Mouse (Mus musculus): ENCODE measurements around the gene Apoc2. TPM values are rescaled to one million over a fixed set of nuclear protein-coding genes. Genes with fewer than 3 reads are reported as not detected.

Gene Apoc2
- polyA plus RNA-seq, 1 experiment: not detected

GRCm38 (mm10) chr7:19629361-19629734, 48.4 kb downstream of the Apoc2 start, which contains the start of gene Relb:
Gene Relb, minus strand, starts transcription at chr7:19629438.
- H3K4me3 ChIP-seq (ENCODE audit: low read depth, low read length): peak within 1 kb of the TSS; percentile 95
- H3K27ac ChIP-seq (ENCODE audit: insufficient read depth, low read length): 0 out of 2 replicates have a peak within 1 kb of the TSS, but pooled peaks have one; percentile 17
- peak within 1 kb of the TSS; percentile 72 for H3K9ac ChIP-seq (ENCODE audit: low read depth, poor library complexity, severe bottlenecking)
- H3K36me3 ChIP-seq (ENCODE audit: control insufficient read depth, insufficient read depth, low read length, poor library complexity, severe bottlenecking): no peaks in the 10 kb centered on the region; the same call in none of the 2 replicates
- no peaks in the 10 kb centered on the region for H3K27me3 ChIP-seq (ENCODE audit: control insufficient read depth, insufficient read depth, low read length, poor library complexity, severe bottlenecking)
- peak; percentile 16 for TF ChIP-seq POLR2A (IDR thresholded peaks at IDR 0.05; ENCODE audit: insufficient read depth, low read length)
- TF ChIP-seq CTCF (IDR thresholded peaks at IDR 0.05; ENCODE audit: low read depth, low read length): no peak
- TF ChIP-seq EP300 (IDR thresholded peaks at IDR 0.05; ENCODE audit: insufficient read depth, low read depth, low read length): 0 out of 2 replicates have a peak, but pooled peaks have one; percentile 16
- H3K4me1 ChIP-seq (ENCODE audit: control insufficient read depth, insufficient read depth, low read length): no peaks in the 10 kb centered on the region
- no peaks in the 10 kb centered on the region for H3K9me3 ChIP-seq (replicated peaks; ENCODE audit: control insufficient read depth, insufficient read depth, low read length, poor library complexity, severe bottlenecking)

DNA sequence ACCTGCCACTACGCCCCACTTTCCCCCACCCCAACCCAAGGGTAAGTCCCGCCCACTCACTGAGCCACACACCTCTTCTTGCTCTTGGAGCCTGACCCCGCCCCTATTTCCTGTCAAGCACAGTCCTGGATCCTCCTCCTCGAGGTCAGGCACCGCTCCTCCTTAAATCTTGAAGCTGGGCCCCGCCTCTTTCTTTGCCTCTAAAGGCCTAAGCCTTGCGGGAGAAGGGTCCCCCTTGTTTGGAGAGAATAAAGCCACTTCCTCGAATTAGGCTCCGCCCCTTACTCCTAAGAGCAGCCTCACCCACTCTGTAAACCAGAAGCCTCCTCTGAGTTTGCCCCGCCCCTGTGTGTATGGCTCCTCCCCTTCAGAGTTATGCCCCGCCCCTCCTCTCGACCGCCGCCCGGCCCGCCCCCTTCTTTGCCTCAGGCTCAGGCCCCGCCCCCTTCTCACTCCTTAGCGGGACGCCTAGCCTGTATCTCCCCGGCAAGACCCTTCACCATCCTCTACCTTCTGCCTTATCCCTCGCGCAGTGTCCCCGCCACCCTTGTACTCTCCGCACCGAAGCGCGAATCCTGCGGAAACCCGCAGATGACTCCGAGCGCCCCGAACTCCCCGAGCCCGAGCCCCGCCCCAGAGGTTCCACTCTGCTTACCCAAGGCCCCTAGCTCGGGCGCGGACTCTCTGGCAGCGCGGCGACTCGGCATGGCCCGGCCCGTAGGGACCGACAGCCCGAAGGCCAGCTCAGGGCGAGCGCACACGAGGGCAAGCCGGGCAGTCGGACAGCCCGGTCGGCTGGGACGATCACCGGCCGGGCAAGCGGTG, 49.0 kb downstream of the Apoc2 start:
- H3K27ac ChIP-seq (ENCODE audit: insufficient read depth, low read length): 0 out of 2 replicates have a peak overlapping the region, but pooled peaks have one; percentile 17
- no peaks in the 10 kb centered on the region for H3K27me3 ChIP-seq (ENCODE audit: control insufficient read depth, insufficient read depth, low read length, poor library complexity, severe bottlenecking)
- TF ChIP-seq CTCF (IDR thresholded peaks at IDR 0.05; ENCODE audit: low read depth, low read length) (no peak), EP300 (IDR thresholded peaks at IDR 0.05; ENCODE audit: insufficient read depth, low read depth, low read length) (0 out of 2 replicates have a peak, but pooled peaks have one; percentile 3)
- H3K36me3 ChIP-seq (ENCODE audit: control insufficient read depth, insufficient read depth, low read length, poor library complexity, severe bottlenecking): no peaks in the 10 kb centered on the region; the same call in none of the 2 replicates
- H3K9me3 ChIP-seq (replicated peaks; ENCODE audit: control insufficient read depth, insufficient read depth, low read length, poor library complexity, severe bottlenecking): no peaks in the 10 kb centered on the region
- no peaks in the 10 kb centered on the region for H3K4me1 ChIP-seq (ENCODE audit: control insufficient read depth, insufficient read depth, low read length)
- peak overlapping the region; percentile 72 for H3K9ac ChIP-seq (ENCODE audit: low read depth, poor library complexity, severe bottlenecking)
- peak overlapping the region; percentile 95 for H3K4me3 ChIP-seq (ENCODE audit: low read depth, low read length)

- H3K36me3 ChIP-seq (ENCODE audit: control insufficient read depth, insufficient read depth, low read length, poor library complexity, severe bottlenecking): no peaks in the 10 kb centered on the region; the same call in 1 of the 2 replicates
- 0 out of 2 replicates have a peak overlapping the region, but pooled peaks have one; percentile 8 for H3K9ac ChIP-seq (ENCODE audit: low read depth, poor library complexity, severe bottlenecking)
- no peaks in the 10 kb centered on the region for H3K9me3 ChIP-seq (replicated peaks; ENCODE audit: control insufficient read depth, insufficient read depth, low read length, poor library complexity, severe bottlenecking)
- no peaks in the 10 kb centered on the region for H3K4me1 ChIP-seq (ENCODE audit: control insufficient read depth, insufficient read depth, low read length)
- no peaks in the 10 kb centered on the region for H3K27me3 ChIP-seq (ENCODE audit: control insufficient read depth, insufficient read depth, low read length, poor library complexity, severe bottlenecking)
- peak overlapping the region; percentile 1; the same call in 1 of the 2 replicates for H3K27ac ChIP-seq (ENCODE audit: insufficient read depth, low read length)
- TF ChIP-seq EP300 (IDR thresholded peaks at IDR 0.05; ENCODE audit: insufficient read depth, low read depth, low read length): no peak
- H3K4me3 ChIP-seq (ENCODE audit: low read depth, low read length): peak overlapping the region; percentile 53
Observed at GRCm38 (mm10) chr7:19628192-19628535, 49.6 kb downstream of the Apoc2 start.

GRCm38 (mm10) chr7:19627721-19628120, 50.0 kb downstream of the Apoc2 start:
- Histone ChIP-seq H3K27me3 (ENCODE audit: control insufficient read depth, insufficient read depth, low read length, poor library complexity, severe bottlenecking) (no peaks in the 10 kb centered on the region), H3K27ac (ENCODE audit: insufficient read depth, low read length) (peak overlapping the region; percentile 1; the same call in 1 of the 2 replicates), H3K36me3 (ENCODE audit: control insufficient read depth, insufficient read depth, low read length, poor library complexity, severe bottlenecking) (no peaks in the 10 kb centered on the region), H3K9me3 (replicated peaks; ENCODE audit: control insufficient read depth, insufficient read depth, low read length, poor library complexity, severe bottlenecking) (no peaks in the 10 kb centered on the region), H3K9ac (ENCODE audit: low read depth, poor library complexity, severe bottlenecking) (peak overlapping the region; percentile 8; the same call in 1 of the 2 replicates), H3K4me3 (ENCODE audit: low read depth, low read length) (peak overlapping the region; percentile 53), H3K4me1 (ENCODE audit: control insufficient read depth, insufficient read depth, low read length) (no peaks in the 10 kb centered on the region)
- TF ChIP-seq POLR2A (IDR thresholded peaks at IDR 0.05; ENCODE audit: insufficient read depth, low read length): no peak
- no peak for TF ChIP-seq EP300 (IDR thresholded peaks at IDR 0.05; ENCODE audit: insufficient read depth, low read depth, low read length)
- TF ChIP-seq CTCF (IDR thresholded peaks at IDR 0.05; ENCODE audit: low read depth, low read length): no peak

GRCm38 (mm10) chr7:19623433-19623832, 54.3 kb downstream of the Apoc2 start:
- H3K36me3 ChIP-seq (ENCODE audit: control insufficient read depth, insufficient read depth, low read length, poor library complexity, severe bottlenecking): no peaks in the 10 kb centered on the region
- no peak for TF ChIP-seq EP300 (IDR thresholded peaks at IDR 0.05; ENCODE audit: insufficient read depth, low read depth, low read length)
- TF ChIP-seq CTCF (IDR thresholded peaks at IDR 0.05; ENCODE audit: low read depth, low read length): no peak
- no peak for TF ChIP-seq POLR2A (IDR thresholded peaks at IDR 0.05; ENCODE audit: insufficient read depth, low read length)
- H3K9ac ChIP-seq (ENCODE audit: low read depth, poor library complexity, severe bottlenecking): no peak overlapping the region
- no peak overlapping the region for H3K27ac ChIP-seq (ENCODE audit: insufficient read depth, low read length)
- H3K4me1 ChIP-seq (ENCODE audit: control insufficient read depth, insufficient read depth, low read length): no peaks in the 10 kb centered on the region
- no peaks in the 10 kb centered on the region for H3K27me3 ChIP-seq (ENCODE audit: control insufficient read depth, insufficient read depth, low read length, poor library complexity, severe bottlenecking)
- H3K9me3 ChIP-seq (replicated peaks; ENCODE audit: control insufficient read depth, insufficient read depth, low read length, poor library complexity, severe bottlenecking): no peaks in the 10 kb centered on the region
- H3K4me3 ChIP-seq (ENCODE audit: low read depth, low read length): no peak overlapping the region

DNA sequence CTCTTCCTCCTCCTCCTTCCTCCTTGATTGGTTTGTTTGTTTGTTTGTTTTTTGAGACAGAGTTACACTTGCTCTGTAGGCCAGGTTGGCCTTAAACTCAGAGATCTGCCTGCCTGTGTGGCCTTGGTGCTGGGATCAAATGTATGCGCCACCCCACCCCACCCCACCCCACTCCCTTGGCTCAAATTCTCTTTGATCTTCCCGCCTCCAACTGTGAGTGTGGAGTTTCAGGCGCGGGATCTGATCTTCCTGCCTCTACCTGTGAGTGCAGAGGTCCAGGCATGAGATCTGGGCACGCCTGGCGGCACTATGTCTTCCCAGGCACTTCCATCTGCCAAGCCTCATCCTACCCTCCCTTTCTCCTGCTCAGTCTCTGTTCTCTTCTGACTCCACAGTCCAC, 55.5 kb downstream of the Apoc2 start:
- no peaks in the 10 kb centered on the region for H3K27me3 ChIP-seq (ENCODE audit: control insufficient read depth, insufficient read depth, low read length, poor library complexity, severe bottlenecking)
- H3K36me3 ChIP-seq (ENCODE audit: control insufficient read depth, insufficient read depth, low read length, poor library complexity, severe bottlenecking): no peaks in the 10 kb centered on the region
- H3K4me1 ChIP-seq (ENCODE audit: control insufficient read depth, insufficient read depth, low read length): no peaks in the 10 kb centered on the region
- TF ChIP-seq EP300 (IDR thresholded peaks at IDR 0.05; ENCODE audit: insufficient read depth, low read depth, low read length) (no peak), POLR2A (IDR thresholded peaks at IDR 0.05; ENCODE audit: insufficient read depth, low read length) (no peak), CTCF (IDR thresholded peaks at IDR 0.05; ENCODE audit: low read depth, low read length) (no peak)
- no peak overlapping the region for H3K27ac ChIP-seq (ENCODE audit: insufficient read depth, low read length)
- no peak overlapping the region for H3K4me3 ChIP-seq (ENCODE audit: low read depth, low read length)
- no peaks in the 10 kb centered on the region for H3K9me3 ChIP-seq (replicated peaks; ENCODE audit: control insufficient read depth, insufficient read depth, low read length, poor library complexity, severe bottlenecking)
- H3K9ac ChIP-seq (ENCODE audit: low read depth, poor library complexity, severe bottlenecking): no peak overlapping the region

Other genes with a start within 250 kb of the Apoc2 start
- 33.1 and 33.3 TPM in 2 replicates for gene Mark4, start 219.1 kb downstream of the Apoc2 start, polyA plus RNA-seq (2011; ENCODE audit: insufficient read depth, insufficient read length, low read depth, missing spikeins)
- gene Exoc3l2, start 214.6 kb downstream of the Apoc2 start, polyA plus RNA-seq (2011; ENCODE audit: insufficient read depth, insufficient read length, low read depth, missing spikeins): 3.0 and 3.8 TPM in 2 replicates
- gene Bloc1s3, start 169.6 kb downstream of the Apoc2 start, polyA plus RNA-seq (2011; ENCODE audit: insufficient read depth, insufficient read length, low read depth, missing spikeins): 5.7 and 6.9 TPM in 2 replicates
- gene Trappc6a, start 169.5 kb downstream of the Apoc2 start, polyA plus RNA-seq (2011; ENCODE audit: insufficient read depth, insufficient read length, low read depth, missing spikeins): 23.5 and 33.6 TPM in 2 replicates
- gene Nkpd1, start 160.1 kb downstream of the Apoc2 start, polyA plus RNA-seq (2011; ENCODE audit: insufficient read depth, insufficient read length, low read depth, missing spikeins): 0.23 and 0.34 TPM in 2 replicates
- gene Ppp1r37, start 114.9 kb downstream of the Apoc2 start, polyA plus RNA-seq (2011; ENCODE audit: insufficient read depth, insufficient read length, low read depth, missing spikeins): 16.1 and 19.1 TPM in 2 replicates
- gene Zfp296, start 100.7 kb downstream of the Apoc2 start, polyA plus RNA-seq (2011; ENCODE audit: insufficient read depth, insufficient read length, low read depth, missing spikeins): 21.5 and 23.5 TPM in 2 replicates
- gene Gemin7, start 100.3 kb downstream of the Apoc2 start, polyA plus RNA-seq (2011; ENCODE audit: insufficient read depth, insufficient read length, low read depth, missing spikeins): 25.2 and 30.5 TPM in 2 replicates
- gene Clasrp, start 73.5 kb downstream of the Apoc2 start, polyA plus RNA-seq (2011; ENCODE audit: insufficient read depth, insufficient read length, low read depth, missing spikeins): 52.3 and 57.4 TPM in 2 replicates
- gene Relb, start 48.5 kb downstream of the Apoc2 start, polyA plus RNA-seq (2011; ENCODE audit: insufficient read depth, insufficient read length, low read depth, missing spikeins): 11.7 and 11.9 TPM in 2 replicates
- gene Clptm1, start 12.9 kb downstream of the Apoc2 start, polyA plus RNA-seq (2011; ENCODE audit: insufficient read depth, insufficient read length, low read depth, missing spikeins): 49.6 and 52.7 TPM in 2 replicates
- not detected in 2 replicates for gene Gm44805, start 3.5 kb upstream of the Apoc2 start, polyA plus RNA-seq (2011; ENCODE audit: insufficient read depth, insufficient read length, low read depth, missing spikeins)
- gene Apoc4, start 3.5 kb upstream of the Apoc2 start, polyA plus RNA-seq (2011; ENCODE audit: insufficient read depth, insufficient read length, low read depth, missing spikeins): 1.1 TPM in 1 of 2 replicates, not detected in the other
- gene Apoc1, start 14.7 kb upstream of the Apoc2 start, polyA plus RNA-seq (2011; ENCODE audit: insufficient read depth, insufficient read length, low read depth, missing spikeins): 93.2 and 95.8 TPM in 2 replicates
- gene Apoe, start 21.2 kb upstream of the Apoc2 start, polyA plus RNA-seq (2011; ENCODE audit: insufficient read depth, insufficient read length, low read depth, missing spikeins): 1,030 and 1,048 TPM in 2 replicates
- gene Tomm40, start 37.5 kb upstream of the Apoc2 start, polyA plus RNA-seq (2011; ENCODE audit: insufficient read depth, insufficient read length, low read depth, missing spikeins): 68.2 TPM in 2 replicates
- gene Nectin2, start 72.5 kb upstream of the Apoc2 start, polyA plus RNA-seq (2011; ENCODE audit: insufficient read depth, insufficient read length, low read depth, missing spikeins): 86.7 and 97.9 TPM in 2 replicates
- gene Bcam, start 93.1 kb upstream of the Apoc2 start, polyA plus RNA-seq (2011; ENCODE audit: insufficient read depth, insufficient read length, low read depth, missing spikeins): 138 and 154 TPM in 2 replicates
- gene Cblc, start 118.9 kb upstream of the Apoc2 start, polyA plus RNA-seq (2011; ENCODE audit: insufficient read depth, insufficient read length, low read depth, missing spikeins): 17.1 and 23.2 TPM in 2 replicates
- 17.3 and 27.3 TPM in 2 replicates for gene Bcl3, start 144.8 kb upstream of the Apoc2 start, polyA plus RNA-seq (2011; ENCODE audit: insufficient read depth, insufficient read length, low read depth, missing spikeins)
- gene Gm19345, start 174.1 kb upstream of the Apoc2 start, polyA plus RNA-seq (2011; ENCODE audit: insufficient read depth, insufficient read length, low read depth, missing spikeins): 0.82 and 1.1 TPM in 2 replicates
- not detected in 2 replicates for gene Ceacam16, start 183.4 kb upstream of the Apoc2 start, polyA plus RNA-seq (2011; ENCODE audit: insufficient read depth, insufficient read length, low read depth, missing spikeins)
- not detected in 2 replicates for gene Ceacam19, start 210.0 kb upstream of the Apoc2 start, polyA plus RNA-seq (2011; ENCODE audit: insufficient read depth, insufficient read length, low read depth, missing spikeins)
- gene Pvr, start 243.2 kb upstream of the Apoc2 start, polyA plus RNA-seq (2011; ENCODE audit: insufficient read depth, insufficient read length, low read depth, missing spikeins): 63.5 and 68.1 TPM in 2 replicates

All from ES-Bruce4 (cell line).